Mouse (Mus musculus) megakaryocyte, embryonic 14.5 days (primary cell): ENCODE measurements at regions not wholly inside any gene's neighbourhood (a gene's known extent, or its start where the extent isn't known, plus 50 kb on each side); places are given as distances from the start of the nearest gene placed in this dataset.

Experiments
- FLI1 ChIP-seq: IDR thresholded peaks from 2 replicates; pipeline ENCODE4 v1.6.1; 2012; ENCODE audit warnings: low read length, inconsistent platforms, mixed read lengths
- GATA1 ChIP-seq: IDR thresholded peaks from 3 replicates; pipeline ENCODE4 v1.6.1; 2012; ENCODE audit warnings: mixed read lengths, low read length, inconsistent platforms, borderline replicate concordance

GRCm38 (mm10) chr8:35193771-35194170 lies 571.8 kb upstream of the Gm19410 start:
- TF ChIP-seq GATA1 = no peak
- TF ChIP-seq FLI1 = no peak
